ENCODE assay signal across 30 mouse cellular contexts in genomic region chr13:43583504-43583903, GRCm38 (mm10). TPM values are rescaled to one million over a fixed set of nuclear protein-coding genes. Genes with fewer than 3 reads are reported as not detected.
DNase-seq lines count a peak whose midpoint lies in the region; ATAC-seq and TF ChIP-seq lines count a peak whose summit lies in the region.
"Had no signal": no experiment of that assay in that cellular context is flagged by ENCODE, and none has a peak within 500 bp of the region (broad histone marks: within the 10 kb centered on the region; RNA-seq: fewer than 3 reads in every experiment).

No protein-coding gene starts in this region.

- no peak for ATAC-seq in forebrain, embryonic 11.5 days (replicated peaks; ENCODE audit: low FRiP score)
- ATAC-seq in forebrain, embryonic 12.5 days (ENCODE audit: low FRiP score), result no peak
- ATAC-seq in forebrain, postnatal 0 days, result peak; percentile 66
- ATAC-seq in midbrain, embryonic 14.5 days (ENCODE audit: low FRiP score, low TSS enrichment), result no peak
- ATAC-seq: intestine, postnatal 0 days; Patski had no signal

- H3K4me1 ChIP-seq in forebrain, embryonic 10.5 days, result peaks cover 16% of the 10 kb centered on the region
- no peaks in the 10 kb centered on the region; the same call in 1 of the 2 replicates for H3K4me1 ChIP-seq in forebrain, embryonic 11.5 days (replicated peaks; ENCODE audit: control insufficient read depth, insufficient read depth, low read length)
- peaks cover 12% of the 10 kb centered on the region for H3K4me1 ChIP-seq in forebrain, embryonic 12.5 days
- H3K4me1 ChIP-seq in forebrain, postnatal 0 days (ENCODE audit: insufficient read depth), result no peaks in the 10 kb centered on the region
- H3K4me1 ChIP-seq in midbrain, embryonic 14.5 days (ENCODE audit: control insufficient read depth, insufficient read depth, low read length), result no peaks in the 10 kb centered on the region
- H3K4me1 ChIP-seq: liver, embryonic 15.5 days; lung, embryonic 15.5 days had no signal

- no peak overlapping the region for H3K9ac ChIP-seq in forebrain, embryonic 11.5 days (ENCODE audit: low read length)
- H3K9ac ChIP-seq in forebrain, embryonic 12.5 days, result no peak overlapping the region
- H3K9ac ChIP-seq in forebrain, postnatal 0 days, result no peak overlapping the region
- no peak overlapping the region for H3K9ac ChIP-seq in midbrain, embryonic 14.5 days (replicated peaks; ENCODE audit: low read length)
- H3K9ac ChIP-seq: embryonic facial prominence, embryonic 15.5 days; limb, embryonic 12.5 days; liver, embryonic 15.5 days; lung, embryonic 15.5 days had no signal

- WGBS in forebrain, embryonic 10.5 days, result 67% methylated on average over 8 of the region's 8 CpGs
- 63% methylated on average over 8 of the region's 8 CpGs for WGBS in forebrain, embryonic 11.5 days
- WGBS in forebrain, embryonic 12.5 days, result 62% methylated on average over 8 of the region's 8 CpGs
- WGBS in forebrain, postnatal 0 days, result 30% methylated on average over 8 of the region's 8 CpGs
- 65% methylated on average over 8 of the region's 8 CpGs for WGBS in midbrain, embryonic 14.5 days

- H3K4me3 ChIP-seq in forebrain, embryonic 10.5 days, result no peak overlapping the region
- no peak overlapping the region for H3K4me3 ChIP-seq in forebrain, embryonic 11.5 days (ENCODE audit: low read depth, low read length)
- no peak overlapping the region for H3K4me3 ChIP-seq in layer of hippocampus, adult 2 months
- no peak overlapping the region for H3K4me3 ChIP-seq in forebrain, embryonic 12.5 days (replicated peaks)
- H3K4me3 ChIP-seq in forebrain, postnatal 0 days (ENCODE audit: low read depth, low read length), result no peak overlapping the region
- H3K4me3 ChIP-seq in midbrain, embryonic 14.5 days (replicated peaks; ENCODE audit: low read depth, low read length), result no peak overlapping the region
- H3K4me3 ChIP-seq: embryonic facial prominence, embryonic 15.5 days; left cerebral cortex, adult 2 months; liver, embryonic 15.5 days; lung, embryonic 15.5 days had no signal

- H3K9me3 ChIP-seq in forebrain, embryonic 10.5 days, result no peaks in the 10 kb centered on the region
- H3K9me3 ChIP-seq in forebrain, embryonic 11.5 days (ENCODE audit: control insufficient read depth, low read length), result no peaks in the 10 kb centered on the region
- H3K9me3 ChIP-seq in forebrain, embryonic 12.5 days, result no peaks in the 10 kb centered on the region
- no peaks in the 10 kb centered on the region for H3K9me3 ChIP-seq in forebrain, postnatal 0 days (ENCODE audit: low read length)
- no peaks in the 10 kb centered on the region for H3K9me3 ChIP-seq in midbrain, embryonic 14.5 days (ENCODE audit: control insufficient read depth, low read length)
- H3K9me3 ChIP-seq: embryonic facial prominence, embryonic 15.5 days; G1E; liver, embryonic 15.5 days; lung, embryonic 15.5 days had no signal

- DNase-seq in forebrain, embryonic 10.5 days (ENCODE audit: extremely low spot score, low spot score), result no peak
- DNase-seq in forebrain, embryonic 11.5 days (ENCODE audit: low spot score), result no peak
- DNase-seq in layer of hippocampus, adult 2 months (ENCODE audit: low spot score in 2 of 2), result peak in 1 of 2 experiments; percentile 53
- DNase-seq in layer of hippocampus, postnatal 25 days (ENCODE audit: extremely low spot score in 1 of 2, low spot score in 1 of 2), result no peak
- peak; percentile 70 for DNase-seq in forebrain, postnatal 0 days
- DNase-seq in midbrain, embryonic 14.5 days, result no peak
- DNase-seq: adrenal gland, postnatal 10 days; cerebellum, adult 11 months; cerebellum, adult 9-10 months; gastrocnemius, postnatal 25 days; heart, adult 18-20 months; heart, postnatal 4 days; kidney, adult 9 months; kidney, postnatal 10 days; right cerebral cortex, postnatal 4 days; thymus, adult 18-20 months; thymus, postnatal 36 days had no signal

- H3K27me3 ChIP-seq in forebrain, embryonic 10.5 days (ENCODE audit: poor library complexity, severe bottlenecking), result no peaks in the 10 kb centered on the region
- no peaks in the 10 kb centered on the region for H3K27me3 ChIP-seq in forebrain, embryonic 11.5 days (ENCODE audit: control insufficient read depth, insufficient read depth, low read length)
- H3K27me3 ChIP-seq in forebrain, embryonic 12.5 days, result 0 out of 2 replicates have a peak, but pooled peaks cover 5% of the 10 kb centered on the region
- no peaks in the 10 kb centered on the region for H3K27me3 ChIP-seq in forebrain, postnatal 0 days (ENCODE audit: insufficient read depth, low read length)
- no peaks in the 10 kb centered on the region for H3K27me3 ChIP-seq in midbrain, embryonic 14.5 days (ENCODE audit: control insufficient read depth, insufficient read depth, low read length)
- H3K27me3 ChIP-seq: embryonic facial prominence, embryonic 15.5 days; limb, embryonic 12.5 days; liver, embryonic 15.5 days; lung, embryonic 15.5 days; Patski had no signal

- no peak overlapping the region for H3K4me2 ChIP-seq in forebrain, embryonic 11.5 days (ENCODE audit: low read depth, low read length, severe bottlenecking)
- peak overlapping the region; percentile 30; the same call in 1 of the 2 replicates for H3K4me2 ChIP-seq in forebrain, embryonic 12.5 days
- H3K4me2 ChIP-seq in forebrain, postnatal 0 days (ENCODE audit: low read depth), result 0 out of 2 replicates have a peak overlapping the region, but pooled peaks have one; percentile 32
- H3K4me2 ChIP-seq in midbrain, embryonic 14.5 days (ENCODE audit: low read length), result no peak overlapping the region
- H3K4me2 ChIP-seq: liver, embryonic 15.5 days had no signal

- H3K36me3 ChIP-seq in forebrain, embryonic 10.5 days (replicated peaks), result no peaks in the 10 kb centered on the region
- no peaks in the 10 kb centered on the region for H3K36me3 ChIP-seq in forebrain, embryonic 11.5 days (ENCODE audit: control insufficient read depth, insufficient read depth, low read length)
- no peaks in the 10 kb centered on the region for H3K36me3 ChIP-seq in forebrain, embryonic 12.5 days (replicated peaks)
- H3K36me3 ChIP-seq in forebrain, postnatal 0 days (ENCODE audit: insufficient read depth), result no peaks in the 10 kb centered on the region
- no peaks in the 10 kb centered on the region for H3K36me3 ChIP-seq in midbrain, embryonic 14.5 days (ENCODE audit: control insufficient read depth, insufficient read depth, low read length)
- H3K36me3 ChIP-seq: embryonic facial prominence, embryonic 15.5 days; G1E; limb, embryonic 12.5 days; liver, embryonic 15.5 days; lung, embryonic 15.5 days had no signal

- H3K27ac ChIP-seq in forebrain, embryonic 10.5 days, result 0 out of 2 replicates have a peak overlapping the region, but pooled peaks have one; percentile 8
- H3K27ac ChIP-seq in forebrain, embryonic 11.5 days (ENCODE audit: low read depth, low read length), result no peak overlapping the region
- peak overlapping the region; percentile 77 for H3K27ac ChIP-seq in layer of hippocampus, adult 2 months
- H3K27ac ChIP-seq in forebrain, embryonic 12.5 days, result no peak overlapping the region
- H3K27ac ChIP-seq in forebrain, postnatal 0 days (ENCODE audit: low read depth, low read length), result peak overlapping the region; percentile 29
- H3K27ac ChIP-seq in midbrain, embryonic 14.5 days (replicated peaks; ENCODE audit: low read depth, low read length), result no peak overlapping the region
- H3K27ac ChIP-seq: embryonic facial prominence, embryonic 15.5 days; left cerebral cortex, adult 2 months; limb, embryonic 12.5 days; liver, embryonic 15.5 days; lung, embryonic 15.5 days; stomach, postnatal 0 days had no signal

- TF ChIP-seq CTCF in layer of hippocampus, adult 2 months (conservative IDR thresholded peaks at IDR 0.05), result no peak
- no peak for TF ChIP-seq CTCF in forebrain, postnatal 0 days (IDR thresholded peaks at IDR 0.05; ENCODE audit: low read depth)

RNA-seq across cellular contexts. Expression of gene Mcur1, which starts 23.5 kb away (rescaled TPM):
- 10.1 and 10.5 TPM in 2 replicates for polyA plus RNA-seq in forebrain, embryonic 10.5 days (2016; fragmentation: Nextera tagmentation; extraction: Ambion mirVana)
- 12.2 and 12.9 TPM in 2 replicates for polyA plus RNA-seq in forebrain, embryonic 11.5 days (2014; fragmentation: Nextera tagmentation; extraction: Ambion mirVana)
- total RNA-seq in layer of hippocampus, adult 2 months (2021), result 10 to 100 TPM; 20.6 to 25.6 TPM
- 10 to 100 TPM; 19.2 to 22.5 TPM for total RNA-seq in layer of hippocampus, postnatal 25 days (2021)
- polyA plus RNA-seq in forebrain, embryonic 12.5 days (2016; fragmentation: Nextera tagmentation; extraction: Ambion mirVana), result 11.7 and 11.8 TPM in 2 replicates
- 7.2 and 9.8 TPM in 2 replicates for total RNA-seq in forebrain, postnatal 0 days (2014; rRNA removed)
- polyA plus RNA-seq in forebrain, postnatal 0 days (2015; fragmentation: Nextera tagmentation; extraction: Ambion mirVana), result 6.5 and 8.6 TPM in 2 replicates
- polyA plus RNA-seq in midbrain, embryonic 14.5 days (2014; fragmentation: Nextera tagmentation; extraction: Ambion mirVana), result 6.6 and 10.8 TPM in 2 replicates

RNA-seq across cellular contexts. Expression of gene Rnf182, which starts 32.0 kb away (rescaled TPM):
- polyA plus RNA-seq in forebrain, embryonic 10.5 days (2016; fragmentation: Nextera tagmentation; extraction: Ambion mirVana), result 6.6 and 6.7 TPM in 2 replicates
- 10.0 and 13.5 TPM in 2 replicates for polyA plus RNA-seq in forebrain, embryonic 11.5 days (2014; fragmentation: Nextera tagmentation; extraction: Ambion mirVana)
- total RNA-seq in layer of hippocampus, adult 2 months (2021), result 10 to 100 TPM; 35.8 to 37.8 TPM
- total RNA-seq in layer of hippocampus, postnatal 25 days (2021), result 10 to 100 TPM; 35.6 to 36.4 TPM
- polyA plus RNA-seq in forebrain, embryonic 12.5 days (2016; fragmentation: Nextera tagmentation; extraction: Ambion mirVana), result 17.0 and 18.7 TPM in 2 replicates
- total RNA-seq in forebrain, postnatal 0 days (2014; rRNA removed), result 9.1 and 9.3 TPM in 2 replicates
- polyA plus RNA-seq in forebrain, postnatal 0 days (2015; fragmentation: Nextera tagmentation; extraction: Ambion mirVana), result 32.5 and 42.0 TPM in 2 replicates
- 32.7 and 38.0 TPM in 2 replicates for polyA plus RNA-seq in midbrain, embryonic 14.5 days (2014; fragmentation: Nextera tagmentation; extraction: Ambion mirVana)
- total RNA-seq: gastrocnemius, adult 18-20 months; heart, adult 18-20 months; liver, adult 2 months; megakaryocyte, adult 5-6 weeks had no signal
- polyA plus RNA-seq: G1E; liver, adult 2 months; liver, embryonic 15.5 days had no signal

Comparison
In these comparisons a context has a peak if more than half of its experiments do, and no peak if none do; other contexts are left out.
1. H3K27ac ChIP-seq: peak in forebrain, embryonic 10.5 days (single experiment), layer of hippocampus, adult 2 months (single experiment) and forebrain, postnatal 0 days (single experiment); none in forebrain, embryonic 11.5 days (single experiment), forebrain, embryonic 12.5 days (single experiment) and midbrain, embryonic 14.5 days (single experiment).
2. H3K4me2 ChIP-seq: peak in forebrain, embryonic 12.5 days (single experiment) and forebrain, postnatal 0 days (single experiment); none in forebrain, embryonic 11.5 days (single experiment) and midbrain, embryonic 14.5 days (single experiment).